Mouse (Mus musculus): ENCODE measurements around the gene Msi1. TPM values are rescaled to one million over a fixed set of nuclear protein-coding genes. Genes with fewer than 3 reads are reported as not detected.
"Not testable (repeated sequence)": the region's sequence is repeated elsewhere in the genome, so short reads cannot be mapped to it uniquely, and the experiment has no call there.

Msi1 gene
- polyA plus RNA-seq, 1 experiment from 2014 or later, result 54.0 TPM

DNA sequence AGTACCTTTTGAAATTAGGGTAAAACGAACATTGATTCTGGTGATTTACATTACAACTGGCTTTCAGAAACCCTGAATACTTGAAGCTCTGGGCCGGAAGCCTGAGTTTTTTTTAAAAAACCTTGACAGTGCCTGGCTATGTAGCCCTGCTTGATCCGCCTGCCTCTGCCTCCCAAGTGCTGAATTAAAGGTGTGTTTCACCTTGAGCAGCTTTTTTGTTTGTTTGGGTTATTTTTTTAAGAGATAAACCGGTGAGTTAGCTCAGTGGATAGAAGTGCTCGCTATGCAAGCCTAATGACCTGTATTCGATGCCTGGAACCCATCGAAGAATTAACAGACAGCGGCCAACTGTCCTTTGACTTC lies 61.2 kb downstream of the Msi1 start:
- H3K36me3 ChIP-seq, result no peaks in the 10 kb centered on the region
- WGBS, result 14% methylated on average over 8 of the region's 8 CpGs
- H3K4me1 ChIP-seq, result peaks cover 31% of the 10 kb centered on the region
- H3K9me3 ChIP-seq (replicated peaks), result no peaks in the 10 kb centered on the region
- DNase-seq (ENCODE audit: low spot score), result no peak
- no peak overlapping the region for H3K4me3 ChIP-seq
- no peaks in the 10 kb centered on the region for H3K27me3 ChIP-seq (ENCODE audit: low read depth, poor library complexity, severe bottlenecking)
- no peak overlapping the region for H3K27ac ChIP-seq

DNA sequence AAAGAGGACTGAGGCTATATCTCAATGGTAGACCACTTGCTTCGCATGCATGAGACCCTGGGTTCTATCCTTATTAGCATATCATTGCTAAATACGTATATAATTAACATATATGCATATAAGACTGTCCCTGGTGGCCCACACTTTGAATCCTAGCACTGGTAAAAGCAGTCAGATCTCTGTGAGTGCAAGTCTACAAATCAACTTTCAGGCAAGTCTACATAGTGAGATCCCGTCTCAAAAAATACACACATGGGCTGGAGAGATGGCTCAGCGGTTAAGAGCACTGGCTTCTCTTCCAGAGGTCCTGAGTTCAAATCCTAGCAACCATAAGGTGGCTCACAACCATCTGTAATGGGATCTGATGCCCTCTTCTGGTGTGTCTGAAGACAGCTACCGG lies 61.7 kb downstream of the Msi1 start:
- H3K36me3 ChIP-seq, result no peaks in the 10 kb centered on the region
- H3K9me3 ChIP-seq (replicated peaks), result no peaks in the 10 kb centered on the region
- 42% methylated on average over 5 of the region's 5 CpGs for WGBS
- no peak overlapping the region for H3K27ac ChIP-seq
- peaks cover 31% of the 10 kb centered on the region for H3K4me1 ChIP-seq
- no peaks in the 10 kb centered on the region for H3K27me3 ChIP-seq (ENCODE audit: low read depth, poor library complexity, severe bottlenecking)
- no peak for DNase-seq (ENCODE audit: low spot score)
- H3K4me3 ChIP-seq, result no peak overlapping the region

DNA sequence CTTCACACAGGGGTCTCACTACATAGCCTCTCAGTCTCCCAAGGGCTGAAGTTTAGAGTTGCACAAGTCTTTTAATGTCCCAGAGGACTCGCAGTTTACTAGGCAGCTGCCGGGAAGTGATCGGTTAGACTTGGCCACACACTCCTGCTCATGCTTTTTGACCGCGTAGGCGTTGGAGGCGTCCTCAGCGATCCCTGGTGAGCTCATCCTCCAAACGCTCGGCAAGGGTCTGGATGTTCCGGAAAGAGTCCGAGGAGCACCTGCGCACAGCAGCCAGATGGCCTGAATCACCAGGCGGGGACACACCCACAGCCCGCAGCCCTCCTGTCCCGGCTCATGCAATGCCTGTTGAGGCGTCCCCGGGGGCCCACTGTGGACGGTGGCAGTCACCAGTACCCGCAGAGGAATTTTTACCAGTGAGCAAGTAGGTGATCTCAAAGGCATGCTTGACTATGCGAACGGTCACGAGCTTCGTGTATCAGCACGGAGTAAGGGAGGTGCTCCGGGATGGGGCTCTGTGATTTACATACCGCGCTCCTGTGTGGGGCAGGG lies 62.4 kb downstream of the Msi1 start:
- 7% methylated on average over 28 of the region's 28 CpGs for WGBS
- DNase-seq (ENCODE audit: low spot score), result peak; percentile 65
- no peaks in the 10 kb centered on the region for H3K27me3 ChIP-seq (ENCODE audit: low read depth, poor library complexity, severe bottlenecking)
- peak overlapping the region; percentile 36 for H3K4me3 ChIP-seq
- 0 out of 2 replicates have a peak overlapping the region, but pooled peaks have one; percentile 2 for H3K27ac ChIP-seq
- no peaks in the 10 kb centered on the region for H3K9me3 ChIP-seq (replicated peaks)
- H3K4me1 ChIP-seq, result peaks cover 31% of the 10 kb centered on the region
- no peaks in the 10 kb centered on the region for H3K36me3 ChIP-seq

DNA sequence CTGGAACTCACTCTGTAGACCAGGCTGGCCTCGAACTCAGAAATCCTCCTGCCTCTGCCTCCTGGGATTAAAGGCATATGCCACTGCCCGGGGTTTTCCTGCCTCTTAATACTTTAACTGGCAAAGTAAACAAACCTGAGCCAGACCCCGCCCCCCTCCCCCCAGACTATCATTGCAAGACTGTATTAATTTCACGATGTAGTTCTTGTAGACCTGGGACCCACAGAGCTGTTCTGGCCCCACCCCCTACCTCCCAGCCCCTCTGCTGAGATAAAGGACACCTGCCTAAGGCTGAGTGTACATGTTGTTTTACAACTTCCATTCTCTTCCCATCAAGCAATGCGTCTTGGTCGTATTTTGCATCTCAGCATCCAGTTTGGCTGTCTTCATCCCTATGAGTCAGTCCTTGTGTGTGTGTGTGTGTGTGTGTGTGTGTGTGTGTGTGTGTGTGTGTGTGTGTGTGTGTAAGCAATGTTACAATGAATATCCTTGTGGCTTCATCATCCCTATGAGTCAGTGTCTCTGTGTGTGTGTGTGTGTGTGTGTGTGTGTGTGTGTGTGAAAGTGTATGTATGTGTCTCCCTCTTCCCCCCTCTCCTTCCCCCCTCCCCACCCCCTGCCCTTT lies 63.4 kb downstream of the Msi1 start:
- Histone ChIP-seq H3K27me3 (ENCODE audit: low read depth, poor library complexity, severe bottlenecking) (no peaks in the 10 kb centered on the region), H3K9me3 (replicated peaks) (no peaks in the 10 kb centered on the region), H3K27ac (no peak overlapping the region), H3K4me1 (peaks cover 31% of the 10 kb centered on the region), H3K36me3 (no peaks in the 10 kb centered on the region), H3K4me3 (no peak overlapping the region)
- DNase-seq (ENCODE audit: low spot score), result no peak
- WGBS, result 77% methylated on average over 6 of the region's 6 CpGs

DNA sequence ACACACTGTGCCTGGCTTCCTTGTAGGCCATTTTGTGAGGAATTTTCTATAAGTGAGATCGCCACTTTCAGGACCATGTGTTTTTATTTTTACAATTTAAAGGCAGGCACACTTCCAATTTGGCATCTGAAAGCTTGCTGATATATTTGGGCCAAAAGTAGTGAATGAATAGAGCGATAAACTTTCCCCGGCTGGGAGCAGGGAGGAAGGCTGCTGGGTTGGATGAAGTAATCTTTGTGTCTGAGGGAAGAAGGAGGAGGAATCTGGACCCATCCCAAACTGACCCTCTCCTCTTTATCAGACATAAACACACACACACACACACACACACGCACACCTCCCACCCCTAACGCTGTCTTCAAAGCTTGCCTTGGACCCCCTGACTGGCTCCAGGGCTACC lies 64.0 kb downstream of the Msi1 start:
- no peaks in the 10 kb centered on the region for H3K27me3 ChIP-seq (ENCODE audit: low read depth, poor library complexity, severe bottlenecking)
- H3K27ac ChIP-seq, result no peak overlapping the region
- peaks cover 31% of the 10 kb centered on the region for H3K4me1 ChIP-seq
- H3K36me3 ChIP-seq, result no peaks in the 10 kb centered on the region
- no peak for DNase-seq (ENCODE audit: low spot score)
- 74% methylated on average over 5 of the region's 5 CpGs for WGBS
- no peaks in the 10 kb centered on the region for H3K9me3 ChIP-seq (replicated peaks)
- H3K4me3 ChIP-seq, result no peak overlapping the region

DNA sequence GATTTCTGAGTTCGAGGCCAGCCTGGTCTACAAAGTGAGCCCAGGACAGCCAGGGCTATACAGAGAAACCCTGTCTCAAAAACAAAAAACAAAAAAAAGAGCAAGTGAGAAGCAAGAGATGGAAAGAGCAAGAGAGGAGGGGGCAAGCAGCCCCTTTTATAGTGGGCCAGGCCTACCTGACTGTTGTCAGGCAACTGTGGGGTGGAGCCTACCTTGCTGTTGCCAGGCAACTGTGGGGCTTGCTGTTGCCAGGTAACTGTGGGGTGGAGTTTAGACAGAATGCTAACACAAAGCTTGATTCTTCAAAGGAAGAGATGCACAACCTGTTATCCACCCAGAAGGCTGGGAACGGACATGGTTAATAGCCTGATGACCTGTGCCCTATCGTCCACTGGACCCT lies 66.2 kb downstream of the Msi1 start:
- DNase-seq (ENCODE audit: low spot score); H3K27me3 ChIP-seq (ENCODE audit: low read depth, poor library complexity, severe bottlenecking); H3K4me3 ChIP-seq; H3K36me3 ChIP-seq; H3K27ac ChIP-seq; H3K9me3 ChIP-seq (replicated peaks): not testable (repeated sequence)
- 83% methylated on average over 3 of the region's 3 CpGs for WGBS
- H3K4me1 ChIP-seq, result peaks cover 26% of the 10 kb centered on the region

DNA sequence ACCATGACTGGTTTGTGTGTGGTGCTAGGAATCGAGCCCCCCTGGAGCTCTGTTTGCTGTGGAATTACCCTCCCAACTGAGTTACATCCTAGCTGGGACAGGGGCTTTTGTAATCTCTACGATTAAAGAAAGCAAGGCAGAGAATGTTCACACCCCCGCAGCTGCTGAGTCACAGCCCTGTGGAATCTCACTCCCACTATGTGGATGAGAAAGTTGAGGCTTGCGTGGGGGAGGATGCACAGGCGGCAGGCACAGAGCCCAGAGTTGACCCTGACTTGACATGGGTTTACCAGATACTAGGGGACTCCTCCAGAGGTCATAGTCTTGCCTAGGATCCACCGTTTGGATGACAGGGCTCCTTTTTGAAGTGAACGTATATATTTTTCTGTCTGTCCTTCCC lies 67.6 kb downstream of the Msi1 start:
- Histone ChIP-seq H3K36me3 (no peaks in the 10 kb centered on the region), H3K4me3 (no peak overlapping the region), H3K27ac (no peak overlapping the region), H3K9me3 (replicated peaks) (no peaks in the 10 kb centered on the region), H3K27me3 (ENCODE audit: low read depth, poor library complexity, severe bottlenecking) (no peaks in the 10 kb centered on the region), H3K4me1 (peaks cover 16% of the 10 kb centered on the region)
- DNase-seq (ENCODE audit: low spot score), result no peak
- WGBS, result 86% methylated on average over 7 of the region's 7 CpGs

DNA sequence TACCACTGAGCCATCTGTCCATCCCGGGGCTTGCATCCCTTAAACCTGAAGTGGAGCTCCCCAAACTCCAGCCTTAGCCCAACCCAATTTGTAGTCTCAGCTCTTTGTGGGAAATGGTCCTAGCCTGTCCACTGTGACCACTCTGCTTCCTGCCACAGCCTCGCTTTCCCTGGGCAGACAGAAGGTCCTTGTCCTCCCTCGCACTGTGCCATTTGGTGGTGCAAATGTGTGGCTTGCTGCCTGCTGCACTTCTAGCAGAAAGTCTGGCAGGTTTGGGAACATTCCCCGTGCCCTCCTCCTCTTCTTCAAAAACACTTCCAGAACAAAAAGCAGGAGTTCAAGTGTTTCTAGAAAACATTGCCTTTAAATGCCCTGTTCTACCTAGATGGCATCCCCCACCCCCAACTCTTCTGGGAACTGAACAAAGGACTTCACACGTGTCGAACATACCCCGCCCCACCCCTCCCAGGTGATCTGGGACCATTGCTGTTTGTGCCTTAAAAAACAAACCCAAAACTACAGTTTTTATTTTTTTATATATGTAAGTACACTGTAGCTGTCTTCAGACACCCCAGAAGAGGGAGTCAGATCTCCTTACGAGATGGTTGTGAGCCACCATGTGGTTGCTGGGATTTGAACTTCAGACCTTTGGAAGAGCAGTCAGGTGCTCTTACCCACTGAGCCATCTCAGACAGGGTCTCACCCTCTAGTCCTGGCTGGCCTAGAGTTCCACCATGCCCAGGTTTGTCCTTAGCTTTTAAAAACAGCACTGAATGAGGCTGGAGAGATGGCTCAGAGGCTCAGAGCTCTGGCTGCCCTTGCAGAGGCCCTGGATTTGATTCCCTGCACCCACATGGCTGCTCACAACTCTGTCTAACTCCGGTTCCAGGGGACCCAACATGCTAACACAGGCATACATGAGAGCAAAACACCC lies 69.2 kb downstream of the Msi1 start:
- Histone ChIP-seq H3K9me3 (replicated peaks) (no peaks in the 10 kb centered on the region), H3K4me3 (no peak overlapping the region), H3K27me3 (ENCODE audit: low read depth, poor library complexity, severe bottlenecking) (no peaks in the 10 kb centered on the region), H3K27ac (peak overlapping the region; percentile 30; the same call in 1 of the 2 replicates), H3K4me1 (peaks cover 4% of the 10 kb centered on the region; the same call in 1 of the 2 replicates), H3K36me3 (no peaks in the 10 kb centered on the region)
- 56% methylated on average over 9 of the region's 9 CpGs for WGBS
- DNase-seq (ENCODE audit: low spot score), result no peak

DNA sequence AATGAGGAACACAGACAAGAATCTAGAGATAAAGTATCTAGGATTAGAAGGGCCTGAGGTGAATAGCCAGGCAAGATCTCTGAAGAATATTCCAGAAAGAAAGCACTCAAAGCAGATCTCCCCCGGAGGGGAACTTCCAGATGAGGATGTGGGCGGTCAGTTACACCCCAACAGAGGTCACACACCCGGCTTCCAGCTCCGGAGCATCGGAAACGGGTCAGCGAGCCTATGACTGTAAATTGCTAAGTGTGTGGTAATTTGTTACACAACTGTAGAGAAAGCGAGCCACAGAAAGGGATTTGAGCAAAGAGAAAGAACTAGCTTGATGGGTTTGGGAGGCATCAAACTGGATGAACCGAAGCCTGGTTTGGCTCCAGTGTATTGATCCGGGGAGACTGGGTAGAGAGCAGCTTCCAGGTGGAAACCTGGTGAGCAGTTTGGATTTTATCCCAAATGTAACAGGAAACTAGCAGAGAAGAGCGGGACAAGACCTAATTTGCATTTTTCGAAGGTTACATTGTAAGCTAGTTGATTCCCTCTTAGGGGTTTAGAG lies 71.1 kb downstream of the Msi1 start:
- no peaks in the 10 kb centered on the region; the same call in 1 of the 2 replicates for H3K4me1 ChIP-seq
- DNase-seq (ENCODE audit: low spot score), result no peak
- H3K4me3 ChIP-seq, result no peak overlapping the region
- H3K9me3 ChIP-seq (replicated peaks), result no peaks in the 10 kb centered on the region
- H3K27ac ChIP-seq, result no peak overlapping the region
- 89% methylated on average over 12 of the region's 12 CpGs for WGBS
- no peaks in the 10 kb centered on the region for H3K27me3 ChIP-seq (ENCODE audit: low read depth, poor library complexity, severe bottlenecking)
- no peaks in the 10 kb centered on the region for H3K36me3 ChIP-seq

DNA sequence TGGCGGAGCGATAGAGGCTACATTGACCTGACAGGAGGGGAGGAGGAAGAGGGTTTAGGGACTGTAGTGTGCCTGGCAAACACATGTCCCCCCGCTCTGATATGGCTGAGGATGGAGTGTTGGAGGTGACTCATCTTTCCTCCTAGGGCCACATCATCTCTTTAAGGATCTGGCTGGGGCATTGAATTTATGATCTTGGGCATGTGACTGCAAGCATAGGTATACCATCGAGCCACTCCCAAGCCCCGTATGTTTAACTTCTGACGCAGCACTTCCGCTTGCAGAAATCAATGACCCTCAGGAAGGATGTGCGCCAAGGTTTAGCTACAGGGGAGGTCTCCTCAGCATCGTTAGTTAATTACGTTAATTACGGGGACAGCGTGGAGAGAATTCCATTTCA lies 73.6 kb downstream of the Msi1 start:
- H3K36me3 ChIP-seq, result no peaks in the 10 kb centered on the region
- no peaks in the 10 kb centered on the region for H3K27me3 ChIP-seq (ENCODE audit: low read depth, poor library complexity, severe bottlenecking)
- 69% methylated on average over 12 of the region's 12 CpGs for WGBS
- peaks cover 18% of the 10 kb centered on the region for H3K4me1 ChIP-seq
- H3K27ac ChIP-seq, result no peak overlapping the region
- no peaks in the 10 kb centered on the region for H3K9me3 ChIP-seq (replicated peaks)
- no peak overlapping the region for H3K4me3 ChIP-seq
- DNase-seq (ENCODE audit: low spot score), result no peak

Measured in limb, embryonic 10.5 days (tissue).